Mouse (Mus musculus): ENCODE data around the gene Nxt1. TPM values are rescaled to one million over a fixed set of nuclear protein-coding genes. Genes with fewer than 3 reads are reported as not detected.

The Nxt1 gene
- polyA plus RNA-seq, 1 experiment from 2014 or later = 67.0 TPM

GRCm38 (mm10) chr2:148712326-148712725 is 39.9 kb downstream of the Nxt1 start:
- H3K4me3 ChIP-seq (replicated peaks; ENCODE audit: low read length) = no peak overlapping the region
- 0 out of 2 replicates have a peak, but pooled peaks cover 6% of the 10 kb centered on the region for H3K36me3 ChIP-seq (ENCODE audit: control insufficient read depth, insufficient read depth, low read length)
- H3K9me3 ChIP-seq (replicated peaks; ENCODE audit: control insufficient read depth, low read length) = no peaks in the 10 kb centered on the region
- ATAC-seq (ENCODE audit: insufficient read depth, low FRiP score) = no peak
- H3K27me3 ChIP-seq (ENCODE audit: control insufficient read depth, insufficient read depth, low read length) = no peaks in the 10 kb centered on the region
- 69% methylated on average over 3 of the region's 3 CpGs for WGBS
- no peak overlapping the region for H3K27ac ChIP-seq (ENCODE audit: low read length)
- H3K4me1 ChIP-seq (ENCODE audit: control insufficient read depth, insufficient read depth, low read length) = no peaks in the 10 kb centered on the region
- H3K9ac ChIP-seq (ENCODE audit: low read length) = no peak overlapping the region
- no peak overlapping the region for H3K4me2 ChIP-seq (ENCODE audit: low read depth, low read length)

GRCm38 (mm10) chr2:148717072-148717471 is 44.7 kb downstream of the Nxt1 start:
- no peak overlapping the region for H3K27ac ChIP-seq (ENCODE audit: low read length)
- no peak overlapping the region for H3K4me2 ChIP-seq (ENCODE audit: low read depth, low read length)
- H3K9me3 ChIP-seq (replicated peaks; ENCODE audit: control insufficient read depth, low read length) = no peaks in the 10 kb centered on the region
- no peaks in the 10 kb centered on the region for H3K4me1 ChIP-seq (ENCODE audit: control insufficient read depth, insufficient read depth, low read length)
- 77% methylated on average over 2 of the region's 2 CpGs for WGBS
- no peak overlapping the region for H3K4me3 ChIP-seq (replicated peaks; ENCODE audit: low read length)
- no peak overlapping the region for H3K9ac ChIP-seq (ENCODE audit: low read length)
- no peaks in the 10 kb centered on the region for H3K27me3 ChIP-seq (ENCODE audit: control insufficient read depth, insufficient read depth, low read length)
- H3K36me3 ChIP-seq (ENCODE audit: control insufficient read depth, insufficient read depth, low read length) = no peaks in the 10 kb centered on the region
- no peak for ATAC-seq (ENCODE audit: insufficient read depth, low FRiP score)

- Histone ChIP-seq H3K27ac (ENCODE audit: low read length) (no peak overlapping the region), H3K4me1 (ENCODE audit: control insufficient read depth, insufficient read depth, low read length) (no peaks in the 10 kb centered on the region), H3K36me3 (ENCODE audit: control insufficient read depth, insufficient read depth, low read length) (no peaks in the 10 kb centered on the region), H3K9me3 (replicated peaks; ENCODE audit: control insufficient read depth, low read length) (no peaks in the 10 kb centered on the region), H3K4me3 (replicated peaks; ENCODE audit: low read length) (no peak overlapping the region), H3K9ac (ENCODE audit: low read length) (no peak overlapping the region), H3K27me3 (ENCODE audit: control insufficient read depth, insufficient read depth, low read length) (no peaks in the 10 kb centered on the region), H3K4me2 (ENCODE audit: low read depth, low read length) (no peak overlapping the region)
- 56% methylated on average over 2 of the region's 2 CpGs for WGBS
- ATAC-seq (ENCODE audit: insufficient read depth, low FRiP score) = no peak
Observed at GRCm38 (mm10) chr2:148719271-148719995, 47.0 kb downstream of the Nxt1 start.

Other genes with a start within 250 kb of the Nxt1 start
- 11.6 and 11.7 TPM in 2 replicates for gene Cd93, start 229.0 kb upstream of the Nxt1 start, polyA plus RNA-seq (2015; fragmentation: Nextera tagmentation; extraction: Ambion mirVana)
- 18.9 and 19.6 TPM in 2 replicates for gene Gzf1, start 8.4 kb downstream of the Nxt1 start, polyA plus RNA-seq (2015; fragmentation: Nextera tagmentation; extraction: Ambion mirVana)
- 4.9 TPM in 2 replicates for gene Napb, start 59.9 kb downstream of the Nxt1 start, polyA plus RNA-seq (2015; fragmentation: Nextera tagmentation; extraction: Ambion mirVana)
- not detected in 2 replicates for gene Cstl1, start 77.8 kb downstream of the Nxt1 start, polyA plus RNA-seq (2015; fragmentation: Nextera tagmentation; extraction: Ambion mirVana)
- not detected in 2 replicates for gene Cst11, start 98.9 kb downstream of the Nxt1 start, polyA plus RNA-seq (2015; fragmentation: Nextera tagmentation; extraction: Ambion mirVana)
- gene 8030411F24Rik, start 109.4 kb downstream of the Nxt1 start, polyA plus RNA-seq (2015; fragmentation: Nextera tagmentation; extraction: Ambion mirVana) = not detected in 2 replicates
- not detected in 2 replicates for gene Cst12, start 116.8 kb downstream of the Nxt1 start, polyA plus RNA-seq (2015; fragmentation: Nextera tagmentation; extraction: Ambion mirVana)
- gene Cst8, start 126.2 kb downstream of the Nxt1 start, polyA plus RNA-seq (2015; fragmentation: Nextera tagmentation; extraction: Ambion mirVana) = 2.5 and 4.3 TPM in 2 replicates
- gene Cst13, start 147.5 kb downstream of the Nxt1 start, polyA plus RNA-seq (2015; fragmentation: Nextera tagmentation; extraction: Ambion mirVana) = not detected in 2 replicates
- gene Cst9, start 162.5 kb downstream of the Nxt1 start, polyA plus RNA-seq (2015; fragmentation: Nextera tagmentation; extraction: Ambion mirVana) = not detected in 2 replicates
- gene 9230104L09Rik, start 192.4 kb downstream of the Nxt1 start, polyA plus RNA-seq (2015; fragmentation: Nextera tagmentation; extraction: Ambion mirVana) = not detected in 2 replicates
- gene Cst3, start 203.1 kb downstream of the Nxt1 start, polyA plus RNA-seq (2015; fragmentation: Nextera tagmentation; extraction: Ambion mirVana) = 470 and 499 TPM in 2 replicates

Measured in stomach, embryonic 16.5 days (tissue).